Mouse (Mus musculus) layer of hippocampus, postnatal 10 days (tissue): ENCODE measurements at regions not wholly inside any gene's neighbourhood (a gene's known extent, or its start where the extent isn't known, plus 50 kb on each side); places are given as distances from the start of the nearest gene placed in this dataset.
"Not testable (repeated sequence)": the region's sequence is repeated elsewhere in the genome, so short reads cannot be mapped to it uniquely, and the experiment has no call there.

Source experiments
- DNase-seq, 2 experiments: peaks; one replicate each; pipeline ENCODE4 v3.0.0; 2021; ENCODE audit warnings: low spot score in 2 of 2

GRCm38 (mm10) chr8:96174996-96175395 lies 286.6 kb upstream of the Got2 start:
- no peak for DNase-seq

GRCm38 (mm10) chr8:96164933-96165332 lies 276.6 kb upstream of the Got2 start:
- no peak for DNase-seq

- DNase-seq: no peak
These were observed 271.6 kb upstream of the Got2 start for GRCm38 (mm10) chr8:96159899-96160298.

GRCm38 (mm10) chr8:96152496-96153250 lies 264.3 kb upstream of the Got2 start:
- DNase-seq: peak; percentile 68 to 73

GRCm38 (mm10) chr8:96152056-96152455 lies 263.7 kb upstream of the Got2 start:
- DNase-seq: no peak

- DNase-seq: no peak
These were observed 262.7 kb upstream of the Got2 start for GRCm38 (mm10) chr8:96151065-96151472.

GRCm38 (mm10) chr8:96132183-96132582 lies 243.8 kb upstream of the Got2 start:
- no peak for DNase-seq

- DNase-seq: no peak
These were observed 240.0 kb upstream of the Got2 start for GRCm38 (mm10) chr8:96128329-96128728.

GRCm38 (mm10) chr8:96100817-96101216 lies 212.5 kb upstream of the Got2 start:
- DNase-seq: no peak

- DNase-seq: no peak
These were observed 204.6 kb upstream of the Got2 start for GRCm38 (mm10) chr8:96092931-96093330.

- DNase-seq: no peak
These were observed 201.9 kb upstream of the Got2 start for GRCm38 (mm10) chr8:96090231-96090630.

GRCm38 (mm10) chr8:96068306-96068705 lies 180.0 kb upstream of the Got2 start:
- no peak for DNase-seq

- DNase-seq: no peak
These were observed 159.3 kb upstream of the Got2 start for GRCm38 (mm10) chr8:96047686-96048085.

- no peak for DNase-seq
These were observed 154.0 kb upstream of the Got2 start for GRCm38 (mm10) chr8:96042335-96042734.

- no peak for DNase-seq
These were observed 151.9 kb upstream of the Got2 start for GRCm38 (mm10) chr8:96040216-96040615.

GRCm38 (mm10) chr8:96018742-96019141 lies 130.4 kb upstream of the Got2 start:
- DNase-seq: not testable (repeated sequence)

- DNase-seq: no peak
These were observed 123.7 kb upstream of the Got2 start for GRCm38 (mm10) chr8:96012002-96012401.

- no peak for DNase-seq
These were observed 103.6 kb upstream of the Got2 start for GRCm38 (mm10) chr8:95991826-95992463.

GRCm38 (mm10) chr8:95988616-95989380 lies 100.5 kb upstream of the Got2 start:
- no peak for DNase-seq

- peak in 1 of 2 experiments; percentile 8 for DNase-seq
These were observed 98.7 kb upstream of the Got2 start for GRCm38 (mm10) chr8:95987011-95987440.

GRCm38 (mm10) chr8:95986410-95986809 lies 98.1 kb upstream of the Got2 start:
- DNase-seq: no peak

- DNase-seq: no peak
These were observed 95.3 kb upstream of the Got2 start for GRCm38 (mm10) chr8:95983690-95984089.
